41 mouse cellular contexts compared by ENCODE assay signal in the genomic region with DNA sequence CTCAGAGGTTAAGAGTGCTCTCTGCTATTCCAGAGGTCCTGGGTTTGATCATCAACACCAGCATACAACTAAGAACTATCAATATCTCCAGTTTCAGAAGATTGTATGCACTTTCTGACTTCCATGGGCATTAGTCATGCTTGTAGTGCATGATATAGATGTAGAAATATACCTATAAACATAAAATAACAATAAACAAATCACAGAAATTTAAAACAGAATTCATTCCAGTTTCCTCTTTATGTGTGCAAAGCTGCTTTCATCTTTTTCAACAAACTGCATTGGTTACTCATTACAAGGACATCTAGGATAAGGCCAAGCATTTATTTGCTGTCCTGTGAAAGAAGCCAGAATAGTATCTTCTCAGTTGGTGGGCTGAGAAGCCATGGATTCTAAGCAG. TPM values are rescaled to one million over a fixed set of nuclear protein-coding genes. Genes with fewer than 3 reads are reported as not detected.
"Had no signal": no experiment of that assay in that cellular context is flagged by ENCODE, and none has a peak within 500 bp of the region (broad histone marks: within the 10 kb centered on the region; RNA-seq: fewer than 3 reads in every experiment).

A gene (plus strand): TSS at position 301 of the 400 bp plus-strand sequence.

- ATAC-seq: hindbrain, postnatal 0 days; intestine, embryonic 16.5 days had no signal

- H3K4me3 ChIP-seq: heart, embryonic 13.5 days; heart, embryonic 15.5 days; hindbrain, embryonic 13.5 days; hindbrain, embryonic 15.5 days; kidney, embryonic 15.5 days; limb, embryonic 13.5 days; limb, embryonic 15.5 days; liver, embryonic 13.5 days; liver, embryonic 15.5 days had no signal

- H3K4me2 ChIP-seq: heart, embryonic 11.5 days; heart, embryonic 13.5 days; heart, embryonic 15.5 days; hindbrain, embryonic 13.5 days; hindbrain, embryonic 15.5 days; kidney, embryonic 15.5 days; limb, embryonic 13.5 days; limb, embryonic 15.5 days; liver, embryonic 13.5 days; liver, embryonic 15.5 days had no signal

- H3K4me1 ChIP-seq: heart, embryonic 13.5 days; heart, embryonic 15.5 days; hindbrain, embryonic 13.5 days; hindbrain, embryonic 15.5 days; kidney, embryonic 15.5 days; limb, embryonic 13.5 days; limb, embryonic 15.5 days; liver, embryonic 13.5 days; liver, embryonic 15.5 days had no signal

- H3K36me3 ChIP-seq: heart, embryonic 13.5 days; heart, embryonic 15.5 days; hindbrain, embryonic 13.5 days; hindbrain, embryonic 15.5 days; kidney, embryonic 15.5 days; limb, embryonic 13.5 days; limb, embryonic 15.5 days; liver, embryonic 13.5 days; liver, embryonic 15.5 days had no signal

- DNase-seq: gastrocnemius, postnatal 14 days; gastrocnemius, postnatal 36 days; heart, adult 18-20 months; heart, postnatal 14 days; heart, postnatal 36 days; kidney, adult 11 months; kidney, adult 2 months; kidney, adult 9 months; kidney, postnatal 14 days; kidney, postnatal 36 days; layer of hippocampus, adult 9-11 months; layer of hippocampus, postnatal 36 days; left cerebral cortex, postnatal 4 days; liver, embryonic 13.5 days had no signal

- H3K27ac ChIP-seq: heart, embryonic 13.5 days; heart, embryonic 15.5 days; hindbrain, embryonic 13.5 days; hindbrain, embryonic 15.5 days; hindbrain, postnatal 0 days; kidney, embryonic 15.5 days; kidney, postnatal 0 days; limb, embryonic 13.5 days; limb, embryonic 15.5 days; liver, embryonic 13.5 days; liver, embryonic 15.5 days had no signal

- H3K9ac ChIP-seq: heart, embryonic 13.5 days; heart, embryonic 15.5 days; hindbrain, embryonic 13.5 days; hindbrain, embryonic 15.5 days; kidney, embryonic 15.5 days; limb, embryonic 13.5 days; limb, embryonic 15.5 days; liver, embryonic 13.5 days; liver, embryonic 15.5 days had no signal

- H3K9me3 ChIP-seq: heart, embryonic 13.5 days; heart, embryonic 15.5 days; hindbrain, embryonic 13.5 days; hindbrain, embryonic 15.5 days; kidney, embryonic 15.5 days; limb, embryonic 13.5 days; limb, embryonic 15.5 days; liver, embryonic 13.5 days; liver, embryonic 15.5 days had no signal

- H3K27me3 ChIP-seq: heart, embryonic 13.5 days; heart, embryonic 15.5 days; hindbrain, embryonic 13.5 days; hindbrain, embryonic 15.5 days; kidney, embryonic 15.5 days; limb, embryonic 13.5 days; limb, embryonic 15.5 days; liver, embryonic 13.5 days; liver, embryonic 15.5 days had no signal

RNA-seq across cellular contexts. Expression of the gene that starts here (rescaled TPM):
- total RNA-seq: gastrocnemius, postnatal 14 days; gastrocnemius, postnatal 36 days; heart, adult 18-20 months; heart, adult 8-10 months; heart, postnatal 14 days; heart, postnatal 36 days; hematopoietic stem cell, adult 5-6 weeks; hindbrain, postnatal 0 days; layer of hippocampus, adult 18-20 months; layer of hippocampus, adult 8-10 months; layer of hippocampus, postnatal 14 days; layer of hippocampus, postnatal 36 days; left cerebral cortex, adult 18-20 months; left cerebral cortex, adult 8-10 months; left cerebral cortex, postnatal 10 days; left cerebral cortex, postnatal 25 days; left cerebral cortex, postnatal 4 days had no signal
- polyA plus RNA-seq: gonadal fat pad, adult 2 months; heart, embryonic 11.5 days; heart, embryonic 13.5 days; heart, embryonic 15.5 days; heart, postnatal 0 days; hindbrain, embryonic 11.5 days; hindbrain, embryonic 13.5 days; hindbrain, embryonic 15.5 days; hindbrain, postnatal 0 days; intestine, embryonic 14.5 days; kidney, postnatal 0 days; large intestine, adult 2 months; limb, embryonic 11.5 days; limb, embryonic 13.5 days; limb, embryonic 15.5 days had no signal
